12 mouse cellular contexts compared by ENCODE assay signal in genomic region chr7:100816759-100817441, GRCm38 (mm10). TPM values are rescaled to one million over a fixed set of nuclear protein-coding genes. Genes with fewer than 3 reads are reported as not detected.
DNase-seq lines count a peak whose midpoint lies in the region; ATAC-seq and TF ChIP-seq lines count a peak whose summit lies in the region.
"Had no signal": no experiment of that assay in that cellular context is flagged by ENCODE, and none has a peak within 500 bp of the region (broad histone marks: within the 10 kb centered on the region; RNA-seq: fewer than 3 reads in every experiment).

No protein-coding gene starts in this region.

- no peak for TF ChIP-seq POLR2A in heart, adult 2 months (IDR thresholded peaks at IDR 0.05; ENCODE audit: insufficient read depth, low read depth, low read length)
- TF ChIP-seq POLR2A in ES-Bruce4 (IDR thresholded peaks at IDR 0.05; ENCODE audit: insufficient read depth, low read length), result no peak

- H3K9me3 ChIP-seq in heart, embryonic 12.5 days (replicated peaks), result no peaks in the 10 kb centered on the region
- no peaks in the 10 kb centered on the region for H3K9me3 ChIP-seq in ES-Bruce4 (replicated peaks; ENCODE audit: control insufficient read depth, insufficient read depth, low read length, poor library complexity, severe bottlenecking)
- H3K9me3 ChIP-seq in forebrain, embryonic 16.5 days (ENCODE audit: control insufficient read depth, low read length), result no peaks in the 10 kb centered on the region
- no peaks in the 10 kb centered on the region for H3K9me3 ChIP-seq in neural tube, embryonic 15.5 days (replicated peaks)
- H3K9me3 ChIP-seq: embryonic facial prominence, embryonic 15.5 days had no signal

- WGBS in heart, embryonic 12.5 days, result 37% methylated on average over 6 of the region's 6 CpGs
- 48% methylated on average over 6 of the region's 6 CpGs for WGBS in heart, adult 2 months
- 31% methylated on average over 6 of the region's 6 CpGs for WGBS in forebrain, embryonic 16.5 days
- 73% methylated on average over 6 of the region's 6 CpGs for WGBS in neural tube, embryonic 15.5 days

- H3K4me3 ChIP-seq in heart, embryonic 12.5 days, result no peak overlapping the region
- no peak overlapping the region for H3K4me3 ChIP-seq in heart, adult 2 months
- no peak overlapping the region for H3K4me3 ChIP-seq in ES-Bruce4 (ENCODE audit: low read depth, low read length)
- no peak overlapping the region for H3K4me3 ChIP-seq in forebrain, embryonic 16.5 days (replicated peaks; ENCODE audit: low read length)
- no peak overlapping the region for H3K4me3 ChIP-seq in neural tube, embryonic 15.5 days (replicated peaks)
- H3K4me3 ChIP-seq: embryonic facial prominence, embryonic 15.5 days had no signal

- no peak for DNase-seq in heart, adult 2 months
- DNase-seq in left cerebral cortex, postnatal 25 days (ENCODE audit: low spot score in 2 of 2), result peak; percentile 67 to 84
- no peak for DNase-seq in embryo, embryonic 11 days
- no peak for DNase-seq in testis, postnatal 14 days (ENCODE audit: low spot score)
- DNase-seq: kidney, postnatal 36 days; spleen, adult 18-20 months had no signal

- intact Hi-C loops in heart, adult 2 months (cut with DNase I), result no loop called here
- intact Hi-C loops in left cerebral cortex, postnatal 25 days (cut with DNase I), result loop anchor here (5.0 to 10.0 kb wide), 3 partner anchors 110 to 292 kb away; partner anchors contain the start of gene Fam168a

- TF ChIP-seq EP300 in heart, adult 2 months (IDR thresholded peaks at IDR 0.05; ENCODE audit: insufficient read depth, low read depth, low read length), result no peak
- no peak for TF ChIP-seq EP300 in ES-Bruce4 (IDR thresholded peaks at IDR 0.05; ENCODE audit: insufficient read depth, low read depth, low read length)

- no peaks in the 10 kb centered on the region for H3K27me3 ChIP-seq in heart, embryonic 12.5 days (replicated peaks)
- no peaks in the 10 kb centered on the region for H3K27me3 ChIP-seq in heart, adult 2 months (ENCODE audit: control insufficient read depth, insufficient read depth, low read length)
- no peaks in the 10 kb centered on the region for H3K27me3 ChIP-seq in ES-Bruce4 (ENCODE audit: control insufficient read depth, insufficient read depth, low read length, poor library complexity, severe bottlenecking)
- H3K27me3 ChIP-seq in forebrain, embryonic 16.5 days (replicated peaks; ENCODE audit: control insufficient read depth, insufficient read depth, low read length), result no peaks in the 10 kb centered on the region
- H3K27me3 ChIP-seq in neural tube, embryonic 15.5 days (replicated peaks), result no peaks in the 10 kb centered on the region
- H3K27me3 ChIP-seq: embryonic facial prominence, embryonic 15.5 days had no signal

- peak overlapping the region; percentile 6; the same call in 1 of the 2 replicates for H3K4me2 ChIP-seq in heart, embryonic 12.5 days
- H3K4me2 ChIP-seq in forebrain, embryonic 16.5 days (ENCODE audit: low read length), result no peak overlapping the region
- H3K4me2 ChIP-seq in neural tube, embryonic 15.5 days, result no peak overlapping the region
- H3K4me2 ChIP-seq: embryonic facial prominence, embryonic 15.5 days; hindbrain, embryonic 14.5 days had no signal

- peaks cover 23% of the 10 kb centered on the region for H3K4me1 ChIP-seq in heart, embryonic 12.5 days (replicated peaks)
- peaks cover 3% of the 10 kb centered on the region for H3K4me1 ChIP-seq in heart, adult 2 months (ENCODE audit: control insufficient read depth, insufficient read depth, low read length)
- peaks cover 2% of the 10 kb centered on the region for H3K4me1 ChIP-seq in ES-Bruce4 (ENCODE audit: control insufficient read depth, insufficient read depth, low read length)
- H3K4me1 ChIP-seq in forebrain, embryonic 16.5 days (replicated peaks; ENCODE audit: control insufficient read depth, insufficient read depth, low read length), result peaks cover 29% of the 10 kb centered on the region
- peaks cover 2% of the 10 kb centered on the region; the same call in 1 of the 2 replicates for H3K4me1 ChIP-seq in neural tube, embryonic 15.5 days
- H3K4me1 ChIP-seq: embryonic facial prominence, embryonic 15.5 days had no signal

- no peak for ATAC-seq in heart, embryonic 12.5 days (ENCODE audit: insufficient number of reproducible peaks, low FRiP score)
- ATAC-seq in forebrain, embryonic 16.5 days, result peak; percentile 75
- no peak for ATAC-seq in neural tube, embryonic 15.5 days (ENCODE audit: low FRiP score)

- TF ChIP-seq CTCF in heart, adult 2 months (IDR thresholded peaks at IDR 0.05), result no peak
- no peak for TF ChIP-seq CTCF in ES-Bruce4 (IDR thresholded peaks at IDR 0.05; ENCODE audit: low read depth, low read length)

- H3K36me3 ChIP-seq in heart, embryonic 12.5 days, result peaks cover 6% of the 10 kb centered on the region
- peaks cover 2% of the 10 kb centered on the region for H3K36me3 ChIP-seq in heart, adult 2 months (ENCODE audit: control insufficient read depth, insufficient read depth, low read length)
- no peaks in the 10 kb centered on the region for H3K36me3 ChIP-seq in ES-Bruce4 (ENCODE audit: control insufficient read depth, insufficient read depth, low read length, poor library complexity, severe bottlenecking)
- no peaks in the 10 kb centered on the region; the same call in 1 of the 2 replicates for H3K36me3 ChIP-seq in forebrain, embryonic 16.5 days (ENCODE audit: control insufficient read depth, insufficient read depth)
- peaks cover 8% of the 10 kb centered on the region; the same call in 1 of the 2 replicates for H3K36me3 ChIP-seq in neural tube, embryonic 15.5 days
- H3K36me3 ChIP-seq: embryonic facial prominence, embryonic 15.5 days had no signal

- no peak overlapping the region for H3K9ac ChIP-seq in heart, embryonic 12.5 days
- H3K9ac ChIP-seq in heart, adult 2 months (ENCODE audit: low read depth, low read length), result no peak overlapping the region
- H3K9ac ChIP-seq in ES-Bruce4 (ENCODE audit: low read depth, poor library complexity, severe bottlenecking), result no peak overlapping the region
- no peak overlapping the region for H3K9ac ChIP-seq in forebrain, embryonic 16.5 days (replicated peaks; ENCODE audit: low read depth, low read length)
- no peak overlapping the region for H3K9ac ChIP-seq in neural tube, embryonic 15.5 days (replicated peaks)
- H3K9ac ChIP-seq: embryonic facial prominence, embryonic 15.5 days; hindbrain, embryonic 14.5 days had no signal

- H3K27ac ChIP-seq in heart, embryonic 12.5 days (ENCODE audit: poor library complexity, severe bottlenecking), result peak overlapping the region; percentile 65
- no peak overlapping the region for H3K27ac ChIP-seq in heart, adult 2 months
- H3K27ac ChIP-seq in ES-Bruce4 (ENCODE audit: insufficient read depth, low read length), result peak overlapping the region; percentile 93
- H3K27ac ChIP-seq in forebrain, embryonic 16.5 days (ENCODE audit: low read length), result peak overlapping the region; percentile 87
- H3K27ac ChIP-seq in neural tube, embryonic 15.5 days (replicated peaks), result no peak overlapping the region
- H3K27ac ChIP-seq: embryonic facial prominence, embryonic 15.5 days; hindbrain, embryonic 14.5 days had no signal

- H3K79me2 ChIP-seq in heart, adult 2 months (replicated peaks; ENCODE audit: control insufficient read depth, insufficient read depth, low read length), result no peaks in the 10 kb centered on the region

RNA-seq across cellular contexts. Expression of gene Relt, which starts 46.3 kb away (rescaled TPM):
- polyA plus RNA-seq in heart, embryonic 12.5 days (2016; fragmentation: Nextera tagmentation; extraction: Ambion mirVana), result 4.1 TPM in 2 replicates
- total RNA-seq in heart, adult 2 months (2021), result 1 to 10 TPM; 4.6 to 5.5 TPM
- polyA plus RNA-seq in heart, adult 2 months (2012; rRNA removed), result 6.4 and 7.2 TPM in 2 replicates
- 10.6 and 14.1 TPM in 2 replicates for polyA plus RNA-seq in ES-Bruce4 (2011; ENCODE audit: insufficient read depth, insufficient read length, low read depth, missing spikeins)
- polyA plus RNA-seq in forebrain, embryonic 16.5 days (2015; fragmentation: Nextera tagmentation; extraction: Ambion mirVana), result 3.9 and 4.8 TPM in 2 replicates
- total RNA-seq in left cerebral cortex, postnatal 25 days (2021), result 10 to 100 TPM; 13.8 to 16.6 TPM
- 5.9 and 6.3 TPM in 2 replicates for polyA plus RNA-seq in neural tube, embryonic 15.5 days (2015; fragmentation: Nextera tagmentation; extraction: Ambion mirVana)

Comparison
In these comparisons a context has a peak if more than half of its experiments do, and no peak if none do; other contexts are left out.
1. H3K27ac ChIP-seq: peak in heart, embryonic 12.5 days (single experiment), ES-Bruce4 (single experiment) and forebrain, embryonic 16.5 days (single experiment); none in heart, adult 2 months (single experiment) and neural tube, embryonic 15.5 days (single experiment).
2. DNase-seq: peak in left cerebral cortex, postnatal 25 days (2 of 2); none in heart, adult 2 months (0 of 2), embryo, embryonic 11 days (single experiment) and testis, postnatal 14 days (single experiment).